Comparison of ENCODE assay signal across 19 mouse cellular contexts in the genomic region with DNA sequence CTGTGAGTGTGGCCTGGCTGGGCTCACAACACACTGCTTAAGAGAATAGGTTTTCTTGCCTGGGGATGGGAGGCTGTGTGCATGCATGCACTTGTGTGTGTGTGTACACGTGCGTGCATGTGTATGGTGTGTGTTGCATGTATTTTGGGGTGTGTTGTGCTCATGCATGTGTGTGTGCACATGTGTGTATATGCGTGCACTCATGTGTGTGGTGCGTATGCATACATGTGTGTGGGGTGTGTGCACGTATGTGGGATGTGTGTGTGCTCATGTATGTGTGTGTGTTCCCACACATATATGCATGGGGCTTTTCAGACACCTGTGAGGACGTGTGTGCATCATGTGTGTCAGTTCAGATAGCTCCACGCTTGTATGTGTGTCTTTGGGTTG. TPM values are rescaled to one million over a fixed set of nuclear protein-coding genes. Genes with fewer than 3 reads are reported as not detected.
DNase-seq lines count a peak whose midpoint lies in the region; ATAC-seq and TF ChIP-seq lines count a peak whose summit lies in the region.
"Had no signal": no experiment of that assay in that cellular context is flagged by ENCODE, and none has a peak within 500 bp of the region (broad histone marks: within the 10 kb centered on the region; RNA-seq: fewer than 3 reads in every experiment).

No protein-coding gene starts in this region.

- no peaks in the 10 kb centered on the region for H3K9me3 ChIP-seq in neural tube, embryonic 12.5 days
- no peaks in the 10 kb centered on the region for H3K9me3 ChIP-seq in embryonic facial prominence, embryonic 10.5 days
- H3K9me3 ChIP-seq: embryonic facial prominence, embryonic 12.5 days; forebrain, embryonic 15.5 days; heart, embryonic 12.5 days; hindbrain, embryonic 15.5 days had no signal

- DNase-seq in heart, adult 11 months, result peak; percentile 91
- DNase-seq in heart, postnatal 10 days, result no peak
- no peak for DNase-seq in layer of hippocampus, adult 2 months (ENCODE audit: low spot score in 2 of 2)
- no peak for DNase-seq in layer of hippocampus, adult 8-10 months (ENCODE audit: low spot score in 2 of 2)
- DNase-seq in neural tube, embryonic 10.5 days (ENCODE audit: extremely low spot score, low spot score), result no peak
- DNase-seq in embryonic facial prominence, embryonic 10.5 days (ENCODE audit: low spot score), result no peak
- no peak for DNase-seq in right cerebral cortex, postnatal 25 days
- DNase-seq: adrenal gland, adult 8-10 months; adrenal gland, postnatal 36 days; cerebellum, adult 11 months; embryo, embryonic 11 days; gastrocnemius, postnatal 10 days; heart, postnatal 36 days had no signal

- peak overlapping the region; percentile 40 for H3K4me3 ChIP-seq in layer of hippocampus, adult 2 months
- no peak overlapping the region for H3K4me3 ChIP-seq in neural tube, embryonic 12.5 days
- H3K4me3 ChIP-seq in embryonic facial prominence, embryonic 10.5 days, result peak overlapping the region; percentile 15; the same call in 1 of the 2 replicates
- H3K4me3 ChIP-seq: embryonic facial prominence, embryonic 12.5 days; forebrain, embryonic 15.5 days; heart, embryonic 12.5 days; hindbrain, embryonic 15.5 days had no signal

- peak overlapping the region; percentile 87 for H3K27ac ChIP-seq in layer of hippocampus, adult 2 months
- no peak overlapping the region for H3K27ac ChIP-seq in neural tube, embryonic 12.5 days
- H3K27ac ChIP-seq in embryonic facial prominence, embryonic 10.5 days (replicated peaks), result peak overlapping the region; percentile 60; the same call in 1 of the 2 replicates
- H3K27ac ChIP-seq: embryonic facial prominence, embryonic 12.5 days; forebrain, embryonic 15.5 days; hindbrain, embryonic 15.5 days had no signal

- no peak for TF ChIP-seq CTCF in layer of hippocampus, adult 2 months (conservative IDR thresholded peaks at IDR 0.05)

- H3K4me1 ChIP-seq in neural tube, embryonic 12.5 days, result peaks cover 5% of the 10 kb centered on the region; the same call in 1 of the 2 replicates
- peaks cover 18% of the 10 kb centered on the region for H3K4me1 ChIP-seq in embryonic facial prominence, embryonic 10.5 days
- H3K4me1 ChIP-seq: hindbrain, embryonic 15.5 days had no signal

- H3K9ac ChIP-seq in neural tube, embryonic 12.5 days, result no peak overlapping the region
- H3K9ac ChIP-seq: embryonic facial prominence, embryonic 12.5 days; forebrain, embryonic 15.5 days; heart, embryonic 12.5 days; hindbrain, embryonic 15.5 days had no signal

- peak overlapping the region; percentile 33 for H3K4me2 ChIP-seq in neural tube, embryonic 12.5 days (replicated peaks)
- H3K4me2 ChIP-seq: embryonic facial prominence, embryonic 12.5 days; forebrain, embryonic 15.5 days; heart, embryonic 12.5 days; hindbrain, embryonic 15.5 days had no signal

- WGBS in neural tube, embryonic 12.5 days, result 87% methylated on average over 7 of the region's 7 CpGs
- 88% methylated on average over 7 of the region's 7 CpGs for WGBS in embryonic facial prominence, embryonic 10.5 days

- H3K36me3 ChIP-seq in neural tube, embryonic 12.5 days, result no peaks in the 10 kb centered on the region
- H3K36me3 ChIP-seq in embryonic facial prominence, embryonic 10.5 days (replicated peaks), result no peaks in the 10 kb centered on the region
- H3K36me3 ChIP-seq: embryonic facial prominence, embryonic 12.5 days; forebrain, embryonic 15.5 days; heart, embryonic 12.5 days; hindbrain, embryonic 15.5 days had no signal

- intact Hi-C loops in heart, postnatal 10 days (cut with DNase I), result no loop called here

- ATAC-seq in neural tube, embryonic 12.5 days (ENCODE audit: low FRiP score, low read depth), result no peak
- ATAC-seq: forebrain, embryonic 15.5 days had no signal

- no peaks in the 10 kb centered on the region for H3K27me3 ChIP-seq in neural tube, embryonic 12.5 days (replicated peaks)
- H3K27me3 ChIP-seq in embryonic facial prominence, embryonic 10.5 days (replicated peaks; ENCODE audit: low read depth, poor library complexity, severe bottlenecking), result 0 out of 2 replicates have a peak, but pooled peaks cover under 1% of the 10 kb centered on the region
- H3K27me3 ChIP-seq: embryonic facial prominence, embryonic 12.5 days; forebrain, embryonic 15.5 days; heart, embryonic 12.5 days; hindbrain, embryonic 15.5 days had no signal

RNA-seq across cellular contexts. Expression of gene Lgi4, which starts 1.5 kb away (rescaled TPM):
- total RNA-seq in heart, postnatal 10 days (2021), result 1 to 10 TPM; 3.0 to 4.3 TPM
- 10 to 100 TPM; 37.9 to 41.9 TPM for total RNA-seq in layer of hippocampus, adult 2 months (2021)
- 10 to 100 TPM; 38.3 to 64.2 (median 55.9) TPM for total RNA-seq in layer of hippocampus, adult 8-10 months (2022)
- 4.7 and 6.1 TPM in 2 replicates for polyA plus RNA-seq in neural tube, embryonic 12.5 days (2016; fragmentation: Nextera tagmentation; extraction: Ambion mirVana)
- 2.5 and 2.8 TPM in 2 replicates for polyA plus RNA-seq in embryonic facial prominence, embryonic 10.5 days (2016; fragmentation: Nextera tagmentation; extraction: Ambion mirVana)

RNA-seq across cellular contexts. Expression of gene Fxyd1, which starts 3.6 kb away (rescaled TPM):
- 100 to 1,000 TPM; 695 to 726 TPM for total RNA-seq in heart, postnatal 10 days (2021)
- 100 to 1,000 TPM in 1 of 2 experiments, 10 to 100 TPM in 1; 90.9 to 114 TPM for total RNA-seq in layer of hippocampus, adult 2 months (2021)
- total RNA-seq in layer of hippocampus, adult 8-10 months (2022), result 100 to 1,000 TPM in 2 of 4 experiments, 10 to 100 TPM in 2; 80.5 to 263 (median 172) TPM
- 24.1 and 26.5 TPM in 2 replicates for polyA plus RNA-seq in neural tube, embryonic 12.5 days (2016; fragmentation: Nextera tagmentation; extraction: Ambion mirVana)
- 9.8 and 12.2 TPM in 2 replicates for polyA plus RNA-seq in embryonic facial prominence, embryonic 10.5 days (2016; fragmentation: Nextera tagmentation; extraction: Ambion mirVana)
- total RNA-seq: ES-E14 had no signal

RNA-seq across cellular contexts. Expression of gene Fxyd7, which starts 9.3 kb away (rescaled TPM):
- total RNA-seq in heart, postnatal 10 days (2021), result 1 to 10 TPM; 1.3 to 1.6 TPM
- total RNA-seq in layer of hippocampus, adult 2 months (2021), result 100 to 1,000 TPM; 117 to 121 TPM
- total RNA-seq in layer of hippocampus, adult 8-10 months (2022), result 100 to 1,000 TPM; 103 to 116 (median 108) TPM
- 64.5 and 79.5 TPM in 2 replicates for polyA plus RNA-seq in neural tube, embryonic 12.5 days (2016; fragmentation: Nextera tagmentation; extraction: Ambion mirVana)
- 0.55 and 3.1 TPM in 2 replicates for polyA plus RNA-seq in embryonic facial prominence, embryonic 10.5 days (2016; fragmentation: Nextera tagmentation; extraction: Ambion mirVana)
- total RNA-seq: ES-E14 had no signal

RNA-seq across cellular contexts. Expression of gene Fxyd3, which starts 15.9 kb away (rescaled TPM):
- 1 to 10 TPM; 2.8 to 5.1 TPM for total RNA-seq in heart, postnatal 10 days (2021)
- 1 to 10 TPM in 1 of 2 experiments, not detected in 1; 1.7 TPM for total RNA-seq in layer of hippocampus, adult 2 months (2021)
- total RNA-seq in layer of hippocampus, adult 8-10 months (2022), result 1 to 10 TPM in 3 of 4 experiments, not detected in 1; 1.4 to 2.3 (median 1.6) TPM
- polyA plus RNA-seq in neural tube, embryonic 12.5 days (2016; fragmentation: Nextera tagmentation; extraction: Ambion mirVana), result 7.1 and 7.8 TPM in 2 replicates
- 7.5 and 8.8 TPM in 2 replicates for polyA plus RNA-seq in embryonic facial prominence, embryonic 10.5 days (2016; fragmentation: Nextera tagmentation; extraction: Ambion mirVana)
- polyA plus RNA-seq: forebrain, embryonic 15.5 days had no signal

RNA-seq across cellular contexts. Expression of gene Fxyd5, which starts 18.3 kb away (rescaled TPM):
- 10 to 100 TPM; 30.4 to 33.5 TPM for total RNA-seq in heart, postnatal 10 days (2021)
- total RNA-seq in layer of hippocampus, adult 2 months (2021), result 10 to 100 TPM; 17.3 to 26.9 TPM
- 10 to 100 TPM; 27.5 to 36.2 (median 30.7) TPM for total RNA-seq in layer of hippocampus, adult 8-10 months (2022)
- 12.5 and 15.4 TPM in 2 replicates for polyA plus RNA-seq in neural tube, embryonic 12.5 days (2016; fragmentation: Nextera tagmentation; extraction: Ambion mirVana)
- 9.1 and 9.5 TPM in 2 replicates for polyA plus RNA-seq in embryonic facial prominence, embryonic 10.5 days (2016; fragmentation: Nextera tagmentation; extraction: Ambion mirVana)

Comparison
In these comparisons a context has a peak if more than half of its experiments do, and no peak if none do; other contexts are left out.
1. RNA of gene Lgi4, which starts 1.5 kb away (total RNA-seq): 38.3 to 64.2 TPM in layer of hippocampus, adult 8-10 months and 37.9 to 41.9 TPM in layer of hippocampus, adult 2 months; 3.0 to 4.3 TPM in heart, postnatal 10 days; every median in the first group is over 4 times any median in the second.
2. RNA of gene Fxyd7, which starts 9.3 kb away (total RNA-seq): 117 to 121 TPM in layer of hippocampus, adult 2 months and 103 to 116 TPM in layer of hippocampus, adult 8-10 months; 1.3 to 1.6 TPM in heart, postnatal 10 days; every median in the first group is over 10 times any median in the second.